Mouse (Mus musculus) midbrain, embryonic 10.5 days (tissue): Measurements from ENCODE around the gene Afg1l. TPM values are rescaled to one million over a fixed set of nuclear protein-coding genes. Genes with fewer than 3 reads are reported as not detected.
A peak's percentile ranks its signal among the peaks of the same experiment; 100 is the strongest.

Source experiments
- DNase-seq: peaks from one replicate; pipeline ENCODE4 v3.0.0-alpha.2; 2017; ENCODE audit warnings: low spot score
- H3K27ac ChIP-seq: fragments of 300-500 bp; sonication (generic); replicated peaks from 2 replicates; pipeline ENCODE4 v1.5.1; 2016; ENCODE audit warnings: mild to moderate bottlenecking
- H3K27me3 ChIP-seq: fragments of 300-500 bp; sonication (generic); 2 replicates; pipeline ENCODE4 v1.6.1; 2016; ENCODE audit warnings: low read depth, mild to moderate bottlenecking; ENCODE audit not compliant: poor library complexity, severe bottlenecking
- H3K36me3 ChIP-seq: fragments of 300-500 bp; sonication (generic); 2 replicates; pipeline ENCODE4 v1.6.1; 2016; ENCODE audit warnings: mild to moderate bottlenecking, moderate library complexity
- H3K4me1 ChIP-seq: fragments of 300-500 bp; sonication (generic); 2 replicates; pipeline ENCODE4 v1.6.1; 2016
- H3K4me3 ChIP-seq: fragments of 300-500 bp; sonication (generic); 2 replicates; pipeline ENCODE4 v1.5.1; 2016; ENCODE audit warnings: mild to moderate bottlenecking, moderate library complexity
- H3K9me3 ChIP-seq: fragments of 300-500 bp; sonication (generic); replicated peaks from 2 replicates; pipeline ENCODE4 v1.6.1; 2016; ENCODE audit warnings: mild to moderate bottlenecking
- WGBS: fragments of 180-500 bp; shearing (Covaris S2); methylation state at CpG from one replicate; pipeline ENCODE4 v1.1.7; 2016; 5-methylcytosine and 5-hydroxymethylcytosine counted together
- polyA plus RNA-seq: library from polyadenylated mRNA; unstranded; fragments of >200 nt; fragmentation: Nextera tagmentation; extraction: Ambion mirVana; gene quantifications from 2 replicates; pipeline ENCODE4 v1.2.1, GENCODE M21; 2016

The Afg1l gene
- polyA plus RNA-seq, 1 experiment from 2014 or later: 4.4 TPM

- H3K9me3 ChIP-seq: no peaks in the 10 kb centered on the region
- peak overlapping the region; percentile 91 for H3K4me3 ChIP-seq
- peaks cover 54% of the 10 kb centered on the region for H3K4me1 ChIP-seq
- no peak for DNase-seq
- no peaks in the 10 kb centered on the region for H3K36me3 ChIP-seq
- peaks cover 56% of the 10 kb centered on the region for H3K27me3 ChIP-seq
- H3K27ac ChIP-seq: peak overlapping the region; percentile 95
- 0% methylated on average over 40 of the region's 40 CpGs for WGBS
These were observed 202.4 kb downstream of the Afg1l start for GRCm38 (mm10) chr10:42275871-42276501.

- DNase-seq: peak; percentile 65
- WGBS: under 1% methylated on average over 51 of the region's 54 CpGs
- Histone ChIP-seq H3K9me3 (no peaks in the 10 kb centered on the region), H3K4me1 (peaks cover 59% of the 10 kb centered on the region), H3K27me3 (peaks cover 53% of the 10 kb centered on the region), H3K27ac (peak overlapping the region; percentile 95), H3K36me3 (no peaks in the 10 kb centered on the region), H3K4me3 (peak overlapping the region; percentile 91)
These were observed 202.9 kb downstream of the Afg1l start for GRCm38 (mm10) chr10:42275401-42275870.

- DNase-seq: peak; percentile 57
- WGBS: under 1% methylated on average over 65 of the region's 65 CpGs
- Histone ChIP-seq H3K4me3 (peak overlapping the region; percentile 91), H3K36me3 (no peaks in the 10 kb centered on the region), H3K27me3 (peaks cover 47% of the 10 kb centered on the region), H3K27ac (peak overlapping the region; percentile 95), H3K4me1 (peaks cover 60% of the 10 kb centered on the region), H3K9me3 (no peaks in the 10 kb centered on the region)
These were observed 203.5 kb downstream of the Afg1l start for GRCm38 (mm10) chr10:42274712-42275400.

- H3K36me3 ChIP-seq: peaks cover 2% of the 10 kb centered on the region; the same call in 1 of the 2 replicates
- H3K27me3 ChIP-seq: peaks cover 40% of the 10 kb centered on the region
- DNase-seq: peak; percentile 50
- WGBS: 2% methylated on average over 21 of the region's 21 CpGs
- H3K27ac ChIP-seq: peak overlapping the region; percentile 95
- H3K4me3 ChIP-seq: peak overlapping the region; percentile 91
- peaks cover 68% of the 10 kb centered on the region for H3K4me1 ChIP-seq
- no peaks in the 10 kb centered on the region for H3K9me3 ChIP-seq
These were observed 204.3 kb downstream of the Afg1l start for GRCm38 (mm10) chr10:42273760-42274691.

- 57% methylated on average over 6 of the region's 6 CpGs for WGBS
- no peak for DNase-seq
- Histone ChIP-seq H3K4me3 (peak overlapping the region; percentile 91), H3K27ac (no peak overlapping the region), H3K36me3 (peaks cover 2% of the 10 kb centered on the region; the same call in 1 of the 2 replicates), H3K27me3 (peaks cover 40% of the 10 kb centered on the region), H3K4me1 (peaks cover 65% of the 10 kb centered on the region), H3K9me3 (no peaks in the 10 kb centered on the region)
These were observed 205.0 kb downstream of the Afg1l start for GRCm38 (mm10) chr10:42273403-42273759.

DNA sequence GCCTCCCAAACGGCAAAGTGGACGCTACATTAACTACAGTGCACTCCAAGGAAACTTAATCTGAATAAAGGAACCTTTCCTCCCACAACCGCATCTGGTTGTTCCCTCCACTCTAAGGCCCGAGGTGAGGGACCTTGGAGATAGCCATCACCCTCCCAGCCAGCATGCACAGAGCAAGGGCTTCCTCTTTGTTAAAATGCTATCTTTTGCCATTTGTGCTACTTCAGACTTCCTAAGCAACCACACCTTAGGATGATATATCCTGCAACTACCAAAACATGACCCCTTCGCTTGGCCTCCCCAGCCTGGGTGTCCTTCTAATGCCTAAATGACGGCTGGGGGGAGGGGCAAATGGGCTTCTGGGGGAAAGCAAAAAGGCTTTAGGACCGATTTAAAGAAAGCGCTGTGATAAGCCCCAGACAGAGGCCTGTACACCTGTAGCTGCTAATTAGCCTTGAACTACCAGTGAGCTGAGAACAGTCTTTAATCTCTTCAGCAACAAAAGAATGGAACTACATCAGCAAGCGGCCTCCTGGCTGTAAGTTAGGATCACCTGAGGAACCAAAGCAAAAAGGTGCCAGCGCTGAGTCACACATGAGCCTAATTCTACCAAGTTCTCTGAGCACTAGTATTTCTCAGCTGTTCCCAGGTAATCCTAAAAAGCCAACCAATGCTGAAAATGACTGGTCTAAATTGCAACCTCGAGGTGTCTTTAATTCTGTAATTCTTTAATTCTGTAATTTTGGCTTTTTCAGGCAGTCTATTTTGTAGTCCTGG lies 206.7 kb downstream of the Afg1l start:
- H3K27me3 ChIP-seq: peaks cover 40% of the 10 kb centered on the region
- H3K4me3 ChIP-seq: no peak overlapping the region
- WGBS: 58% methylated on average over 11 of the region's 11 CpGs
- H3K4me1 ChIP-seq: peaks cover 56% of the 10 kb centered on the region
- H3K27ac ChIP-seq: no peak overlapping the region
- DNase-seq: no peak
- H3K9me3 ChIP-seq: no peaks in the 10 kb centered on the region
- H3K36me3 ChIP-seq: peaks cover 9% of the 10 kb centered on the region

DNA sequence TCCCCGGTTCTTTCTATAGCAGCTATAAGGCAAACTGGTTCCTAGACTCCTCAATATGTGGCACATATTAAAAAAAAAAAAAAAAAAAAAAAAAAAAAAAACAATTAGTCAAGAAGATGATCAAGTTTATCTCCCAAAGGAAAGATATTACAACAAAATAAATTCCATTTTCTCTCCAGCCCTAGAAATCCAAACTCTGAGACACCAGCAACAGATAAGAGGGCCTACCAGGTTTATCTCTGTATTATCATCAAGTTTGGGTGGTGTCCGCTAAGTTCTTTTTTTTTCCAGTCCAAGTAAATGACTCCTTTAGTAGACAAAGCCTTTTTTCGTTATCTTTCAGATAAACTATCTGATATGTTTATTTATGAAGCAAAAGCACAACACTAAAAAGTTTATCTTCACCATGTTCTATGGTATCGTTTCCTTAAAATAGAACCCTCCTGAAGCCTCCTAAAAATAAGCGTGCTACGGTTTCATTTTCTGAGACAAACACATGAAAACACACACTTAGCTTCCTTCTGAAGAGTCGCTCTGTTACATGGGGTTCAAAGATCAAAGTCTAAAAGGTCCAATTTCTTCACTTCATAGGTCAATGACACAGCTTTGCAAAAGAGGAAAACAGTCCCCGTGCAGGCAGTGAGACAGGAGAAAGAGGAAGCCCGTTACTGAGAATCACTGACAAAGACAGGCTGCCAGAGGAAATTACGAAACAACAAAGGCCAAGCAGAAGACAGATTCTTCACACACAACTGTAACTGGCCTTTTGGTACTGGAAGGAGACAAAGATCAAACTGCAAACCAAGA lies 207.9 kb downstream of the Afg1l start:
- no peak overlapping the region for H3K4me3 ChIP-seq
- peaks cover 40% of the 10 kb centered on the region for H3K27me3 ChIP-seq
- WGBS: 68% methylated on average over 10 of the region's 10 CpGs
- H3K27ac ChIP-seq: no peak overlapping the region
- H3K4me1 ChIP-seq: peaks cover 47% of the 10 kb centered on the region
- no peak for DNase-seq
- no peaks in the 10 kb centered on the region for H3K9me3 ChIP-seq
- H3K36me3 ChIP-seq: peaks cover 20% of the 10 kb centered on the region

- WGBS: 73% methylated on average over 15 of the region's 15 CpGs
These were observed 208.9 kb downstream of the Afg1l start for GRCm38 (mm10) chr10:42269281-42270025.

GRCm38 (mm10) chr10:42267811-42268545 lies 210.4 kb downstream of the Afg1l start:
- peaks cover 26% of the 10 kb centered on the region for H3K4me1 ChIP-seq
- peaks cover 20% of the 10 kb centered on the region for H3K27me3 ChIP-seq
- 84% methylated on average over 5 of the region's 5 CpGs for whole genome bisulfite sequencing
- no peaks in the 10 kb centered on the region for H3K9me3 ChIP-seq
- H3K36me3 ChIP-seq: peaks cover 24% of the 10 kb centered on the region
- H3K27ac ChIP-seq: no peak overlapping the region
- no peak overlapping the region for H3K4me3 ChIP-seq
- DNase-seq: no peak

More at GRCm38 (mm10) chr10:42269281-42270025, 208.9 kb downstream of the Afg1l start:
- no peak overlapping the region for H3K27ac ChIP-seq
- H3K9me3 ChIP-seq: no peaks in the 10 kb centered on the region
- no peak for DNase-seq
- H3K36me3 ChIP-seq: peaks cover 24% of the 10 kb centered on the region
- H3K4me1 ChIP-seq: peaks cover 37% of the 10 kb centered on the region
- no peak overlapping the region for H3K4me3 ChIP-seq
- peaks cover 35% of the 10 kb centered on the region for H3K27me3 ChIP-seq

DNA sequence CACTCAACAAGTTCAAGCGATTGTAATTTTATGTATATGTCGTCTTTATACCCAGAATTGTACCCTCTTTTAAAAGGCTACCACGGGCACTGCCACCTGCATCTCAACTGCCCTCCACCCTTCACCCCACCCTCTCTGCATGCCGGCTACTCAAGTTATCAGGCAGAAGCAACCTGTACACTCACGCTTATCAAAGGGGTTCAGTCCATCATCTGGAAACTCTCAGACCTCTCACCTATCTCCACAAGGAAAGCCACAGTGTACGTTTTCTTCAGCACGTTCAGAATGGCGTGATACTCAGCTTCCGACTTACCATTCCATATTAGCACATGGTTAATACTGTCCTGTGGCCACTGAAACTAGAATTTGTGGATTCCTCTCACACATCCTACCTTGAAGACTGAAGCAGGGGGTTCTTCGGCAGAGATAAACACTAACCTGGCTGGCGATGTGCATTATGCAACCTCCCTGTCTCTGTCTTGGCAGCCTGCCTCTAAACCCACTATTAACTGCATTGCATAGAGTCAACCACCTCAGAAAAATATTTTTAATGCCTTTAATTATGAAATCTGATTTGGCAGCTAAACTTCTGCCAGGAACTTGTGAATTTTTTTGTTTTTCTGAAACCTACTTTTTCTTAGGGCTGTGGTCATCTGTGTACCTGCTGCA lies 213.2 kb downstream of the Afg1l start:
- H3K4me1 ChIP-seq: peaks cover 11% of the 10 kb centered on the region
- H3K27me3 ChIP-seq: no peaks in the 10 kb centered on the region
- H3K4me3 ChIP-seq: no peak overlapping the region
- no peak for DNase-seq
- WGBS: 91% methylated on average over 11 of the region's 11 CpGs
- peaks cover 24% of the 10 kb centered on the region for H3K36me3 ChIP-seq
- H3K9me3 ChIP-seq: no peaks in the 10 kb centered on the region
- no peak overlapping the region for H3K27ac ChIP-seq
